Mouse (Mus musculus) midbrain, embryonic 14.5 days (tissue): Measurements from ENCODE around the gene Haao. TPM values are rescaled to one million over a fixed set of nuclear protein-coding genes. Genes with fewer than 3 reads are reported as not detected.
A peak's percentile ranks its signal among the peaks of the same experiment; 100 is the strongest.

Source experiments
- ATAC-seq: fragments of 200-750 bp; cut with Nextera tagmentation; 2 replicates; pipeline ENCODE4 v1.8.0; 2017; ENCODE audit warnings: moderate number of reproducible peaks, moderate library complexity; ENCODE audit not compliant: low FRiP score, low TSS enrichment
- DNase-seq: peaks from one replicate; pipeline ENCODE4 v3.0.0-alpha.2; 2015
- H3K27ac ChIP-seq: fragments of 300-500 bp; sonication (generic); replicated peaks from 2 replicates; pipeline ENCODE4 v1.5.1; 2014; ENCODE audit warnings: mild to moderate bottlenecking, low read depth, low read length, moderate library complexity
- H3K27me3 ChIP-seq: fragments of 300-500 bp; sonication (generic); 2 replicates; pipeline ENCODE4 v1.6.1; 2014; ENCODE audit warnings: low read length, control low read depth, mixed read lengths; ENCODE audit not compliant: control insufficient read depth, insufficient read depth
- H3K36me3 ChIP-seq: fragments of 300-500 bp; sonication (generic); 2 replicates; pipeline ENCODE4 v1.6.1; 2014; ENCODE audit warnings: low read length, control low read depth; ENCODE audit not compliant: control insufficient read depth, insufficient read depth
- H3K4me1 ChIP-seq: fragments of 300-500 bp; sonication (generic); 2 replicates; pipeline ENCODE4 v1.6.1; 2014; ENCODE audit warnings: mild to moderate bottlenecking, antibody characterized with exemption, low read length, control low read depth; ENCODE audit not compliant: control insufficient read depth, insufficient read depth
- H3K4me2 ChIP-seq: fragments of 300-500 bp; sonication (generic); 2 replicates; pipeline ENCODE4 v1.6.1; 2014; ENCODE audit warnings: mild to moderate bottlenecking, low read length, moderate library complexity
- H3K4me3 ChIP-seq: fragments of 300-500 bp; sonication (generic); replicated peaks from 2 replicates; pipeline ENCODE4 v1.5.1; 2014; ENCODE audit warnings: low read depth, low read length
- H3K9ac ChIP-seq: fragments of 300-500 bp; sonication (generic); replicated peaks from 2 replicates; pipeline ENCODE4 v1.6.1; 2014; ENCODE audit warnings: mild to moderate bottlenecking, low read length, moderate library complexity
- H3K9me3 ChIP-seq: fragments of 300-500 bp; sonication (generic); 2 replicates; pipeline ENCODE4 v1.6.1; 2016; ENCODE audit warnings: low read length, control low read depth, mixed read lengths; ENCODE audit not compliant: control insufficient read depth
- WGBS: fragments of 180-500 bp; shearing (Covaris S2); extraction: QIAGEN DNeasy Blood & Tissue Kit; methylation state at CpG from one replicate; pipeline ENCODE4 v1.1.7; 2014; 5-methylcytosine and 5-hydroxymethylcytosine counted together
- polyA plus RNA-seq: library from polyadenylated mRNA; unstranded; fragments of >200 nt; fragmentation: Nextera tagmentation; extraction: Ambion mirVana; gene quantifications from 2 replicates; pipeline ENCODE4 v1.2.1, GENCODE M21; 2014

The Haao gene
- polyA plus RNA-seq, 1 experiment from 2014 or later: 0.20 TPM

DNA sequence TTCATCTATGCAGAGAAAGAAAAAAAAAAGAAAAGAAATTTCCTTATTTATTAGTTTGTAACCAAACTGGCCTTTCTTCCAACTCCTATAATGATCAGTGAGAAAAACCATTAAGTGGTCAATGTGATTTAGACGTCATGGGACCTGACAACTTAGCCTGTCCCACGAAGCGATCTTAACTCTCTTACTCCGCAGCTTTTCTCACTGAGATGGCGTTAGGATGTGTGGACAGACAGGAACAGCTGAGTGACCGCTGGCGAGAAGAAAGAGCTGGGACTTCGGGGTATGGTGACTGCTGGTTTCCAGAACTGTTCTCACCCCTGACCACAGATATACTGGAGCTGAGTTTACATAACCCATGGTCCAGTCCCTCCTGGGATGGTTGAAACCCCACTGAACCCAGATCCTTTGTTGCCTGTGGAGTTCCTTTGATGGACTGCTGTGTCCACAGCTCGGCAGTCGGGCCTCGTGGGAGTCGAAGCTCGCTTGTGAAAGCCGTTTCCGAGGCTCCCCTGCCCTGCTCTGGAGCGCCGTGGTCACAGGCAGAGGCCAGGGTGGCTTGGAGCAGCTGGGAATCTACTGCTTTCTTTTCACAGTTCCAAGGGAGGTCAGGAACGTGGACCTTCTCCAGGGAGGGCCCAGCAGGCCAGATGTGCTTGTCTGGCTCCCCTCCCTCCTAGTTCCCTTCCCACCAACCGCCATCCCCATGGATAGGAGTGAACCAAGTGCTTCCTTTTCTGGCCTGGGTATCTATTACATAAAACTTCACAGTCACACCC, 25.8 kb upstream of the Haao start:
- no peaks in the 10 kb centered on the region for H3K36me3 ChIP-seq
- no peak overlapping the region for H3K9ac ChIP-seq
- no peak for DNase-seq
- no peaks in the 10 kb centered on the region for H3K4me1 ChIP-seq
- 61% methylated on average over 19 of the region's 19 CpGs for WGBS
- no peak overlapping the region for H3K4me3 ChIP-seq
- no peaks in the 10 kb centered on the region for H3K9me3 ChIP-seq
- H3K27ac ChIP-seq: no peak overlapping the region
- H3K27me3 ChIP-seq: no peaks in the 10 kb centered on the region
- peak overlapping the region; percentile 38 for H3K4me2 ChIP-seq
- ATAC-seq: no peak

DNA sequence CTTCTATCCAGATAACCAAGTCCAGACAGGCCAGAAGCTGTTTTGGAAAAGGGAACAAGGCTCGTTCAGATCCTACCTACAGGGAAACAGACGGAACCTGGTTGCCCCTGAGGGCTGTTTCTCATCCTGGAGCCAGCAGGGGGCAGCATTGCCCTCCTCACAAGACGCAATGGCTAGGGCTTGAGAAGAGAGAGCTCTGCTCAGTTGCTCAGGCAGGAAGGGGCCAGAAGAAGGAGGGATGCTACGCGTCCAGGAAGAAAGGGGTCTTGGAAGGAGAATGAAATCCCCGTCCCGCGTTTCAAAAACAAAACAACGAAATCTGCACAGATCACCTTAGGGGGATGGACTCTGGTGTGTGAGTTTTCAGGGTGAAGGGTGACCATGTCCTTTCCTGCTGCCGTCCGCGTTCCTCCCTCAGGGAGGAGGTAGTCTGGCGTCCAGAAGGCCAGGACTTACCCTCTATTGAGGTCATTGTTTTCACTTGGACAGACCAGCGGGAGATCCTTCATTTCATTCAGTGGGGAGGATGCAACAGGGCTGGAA, 25.1 kb upstream of the Haao start:
- Histone ChIP-seq H3K9me3 (no peaks in the 10 kb centered on the region), H3K4me1 (no peaks in the 10 kb centered on the region), H3K4me3 (no peak overlapping the region), H3K36me3 (no peaks in the 10 kb centered on the region), H3K27ac (no peak overlapping the region), H3K9ac (no peak overlapping the region; the same call in 1 of the 2 replicates), H3K27me3 (no peaks in the 10 kb centered on the region), H3K4me2 (peak overlapping the region; percentile 38)
- 18% methylated on average over 14 of the region's 14 CpGs for WGBS
- DNase-seq: peak; percentile 93
- ATAC-seq: peak; percentile 61

DNA sequence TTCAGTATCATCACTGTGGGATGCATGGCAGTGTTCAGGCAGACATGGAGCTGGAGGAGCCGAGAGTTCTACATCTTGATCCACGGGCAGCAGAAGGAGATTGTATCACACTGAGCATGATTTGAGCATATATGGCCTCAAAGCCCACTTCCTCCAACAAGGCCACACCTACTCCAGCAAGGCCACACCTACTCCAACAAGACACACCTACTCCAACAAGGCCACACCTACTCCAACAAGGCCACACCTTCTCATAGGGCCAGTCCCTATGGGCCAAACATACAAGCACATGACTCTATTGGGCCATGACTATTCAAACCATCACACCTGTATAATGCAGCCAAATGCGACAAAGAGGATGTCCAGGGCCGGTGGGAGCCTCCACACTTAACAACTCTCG, 23.6 kb upstream of the Haao start:
- no peak for DNase-seq
- H3K9ac ChIP-seq: no peak overlapping the region
- H3K27ac ChIP-seq: no peak overlapping the region
- no peak for ATAC-seq
- WGBS: 91% methylated on average over 5 of the region's 5 CpGs
- no peak overlapping the region for H3K4me2 ChIP-seq
- H3K4me1 ChIP-seq: no peaks in the 10 kb centered on the region
- H3K9me3 ChIP-seq: no peaks in the 10 kb centered on the region
- H3K4me3 ChIP-seq: no peak overlapping the region
- H3K36me3 ChIP-seq: no peaks in the 10 kb centered on the region
- no peaks in the 10 kb centered on the region for H3K27me3 ChIP-seq

DNA sequence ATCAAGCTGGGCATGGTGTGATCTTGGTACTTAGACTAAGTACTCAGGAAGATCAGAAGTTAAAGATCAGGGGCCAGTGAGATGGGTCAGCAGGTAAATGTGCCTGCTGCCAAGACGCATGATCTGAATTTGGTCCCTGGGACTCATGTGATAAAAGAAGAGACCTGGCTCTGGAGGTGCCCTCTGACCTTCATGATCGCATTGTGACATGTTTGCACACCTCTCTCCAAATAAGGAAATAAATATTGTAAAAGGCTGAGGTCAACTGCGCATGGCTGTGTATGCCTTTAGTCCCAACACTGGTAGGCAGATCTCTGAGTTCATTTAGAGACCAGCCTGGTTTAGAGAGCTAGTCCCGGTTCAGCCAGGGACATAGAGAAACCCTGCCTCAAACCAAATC, 22.6 kb upstream of the Haao start:
- Histone ChIP-seq H3K4me2 (no peak overlapping the region), H3K9ac (no peak overlapping the region), H3K27ac (no peak overlapping the region), H3K4me1 (no peaks in the 10 kb centered on the region), H3K36me3 (no peaks in the 10 kb centered on the region), H3K9me3 (no peaks in the 10 kb centered on the region), H3K27me3 (no peaks in the 10 kb centered on the region), H3K4me3 (no peak overlapping the region)
- DNase-seq (no peak), ATAC-seq (no peak)
- WGBS: 93% methylated on average over 4 of the region's 4 CpGs

DNA sequence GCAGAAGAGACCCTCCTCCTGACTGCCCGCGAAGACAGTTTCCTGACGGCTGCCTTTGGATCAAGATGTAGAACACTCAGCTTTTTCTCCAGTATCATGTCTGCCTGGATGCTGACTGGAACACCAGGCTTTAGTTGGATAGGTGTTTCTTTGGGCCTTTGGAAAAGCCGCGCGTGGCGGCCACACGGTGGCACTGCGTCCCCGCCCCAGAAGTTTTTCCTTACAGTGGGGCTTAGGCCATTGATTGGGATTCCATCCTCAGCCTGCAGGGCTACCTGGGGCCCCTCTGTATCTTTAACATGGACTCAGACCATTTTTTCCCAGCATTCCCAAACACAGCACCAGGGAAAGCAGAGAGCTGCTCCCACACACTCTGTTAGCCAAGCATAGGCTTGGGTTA, 18.8 kb upstream of the Haao start:
- 14% methylated on average over 10 of the region's 10 CpGs for WGBS
- no peaks in the 10 kb centered on the region for H3K36me3 ChIP-seq
- ATAC-seq: no peak

DNA sequence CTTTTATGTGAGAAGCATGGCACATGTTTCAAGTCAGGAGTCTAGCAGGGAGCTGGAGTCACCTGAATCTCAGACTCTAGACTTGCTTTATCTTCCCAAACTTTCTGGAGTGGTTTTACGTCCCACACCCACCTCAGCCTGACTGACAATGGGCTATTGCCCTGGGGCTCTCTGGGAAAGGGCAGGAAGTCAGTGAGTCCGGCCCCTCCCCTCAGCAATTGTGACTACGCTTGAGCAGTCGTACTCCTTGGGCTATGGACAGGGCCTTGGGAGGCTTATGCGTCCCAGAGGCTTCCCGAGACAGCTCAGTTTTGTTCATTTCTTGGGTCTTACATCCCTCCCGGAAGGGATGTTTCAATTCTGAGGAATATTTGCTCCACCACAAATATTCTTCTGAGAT, 17.6 kb upstream of the Haao start:
- Histone ChIP-seq H3K4me2 (no peak overlapping the region), H3K27ac (no peak overlapping the region), H3K4me3 (no peak overlapping the region), H3K4me1 (no peaks in the 10 kb centered on the region), H3K27me3 (no peaks in the 10 kb centered on the region), H3K9ac (no peak overlapping the region), H3K9me3 (no peaks in the 10 kb centered on the region), H3K36me3 (no peaks in the 10 kb centered on the region)
- DNase-seq (no peak), ATAC-seq (no peak)
- 62% methylated on average over 7 of the region's 7 CpGs for WGBS

More for the DNA sequence above, 18.8 kb upstream of the Haao start:
- Histone ChIP-seq H3K4me2 (no peak overlapping the region), H3K9me3 (no peaks in the 10 kb centered on the region), H3K27ac (no peak overlapping the region), H3K9ac (no peak overlapping the region), H3K27me3 (no peaks in the 10 kb centered on the region), H3K4me3 (no peak overlapping the region), H3K4me1 (no peaks in the 10 kb centered on the region)
- DNase-seq: peak; percentile 81

DNA sequence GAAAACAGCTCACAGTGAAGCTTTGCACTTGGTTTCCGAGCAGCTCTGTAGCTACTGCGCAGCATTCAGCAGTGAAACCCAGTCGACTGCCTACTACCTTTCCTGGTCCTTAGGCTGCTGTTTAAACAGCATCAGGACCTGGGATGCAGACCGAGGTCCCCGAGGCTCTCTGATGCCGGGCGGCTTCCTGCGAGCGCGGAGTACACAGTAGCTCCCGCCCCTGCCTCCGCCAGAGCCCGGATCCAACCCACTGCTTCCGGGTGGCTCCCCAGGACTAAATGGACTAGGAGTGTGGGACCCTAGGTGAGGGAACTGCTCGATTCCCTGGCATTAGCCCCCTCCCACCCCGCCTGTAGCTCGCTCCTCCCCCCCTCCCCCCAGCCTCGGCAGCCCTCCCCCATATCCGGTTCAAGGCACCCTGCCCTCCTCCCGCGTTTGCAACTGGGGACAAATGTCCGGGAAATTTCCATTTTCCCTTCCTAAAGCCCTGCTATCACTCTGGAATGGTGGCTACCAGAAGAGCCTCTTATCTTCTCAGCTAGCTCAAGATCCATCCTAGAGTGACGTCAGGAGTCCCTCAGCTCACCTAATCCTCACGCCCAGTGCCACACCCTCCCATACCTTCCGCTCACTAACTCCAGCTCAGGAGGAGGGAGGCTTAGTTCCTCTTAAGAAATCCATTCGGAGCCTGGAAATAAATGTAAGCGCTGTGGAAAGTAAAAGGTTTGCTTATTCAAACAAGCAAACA, 14.5 kb upstream of the Haao start:
- no peaks in the 10 kb centered on the region for H3K4me1 ChIP-seq
- no peaks in the 10 kb centered on the region for H3K9me3 ChIP-seq
- peak overlapping the region; percentile 59 for H3K4me2 ChIP-seq
- ATAC-seq (peak; percentile 74), DNase-seq (peak; percentile 74)
- H3K4me3 ChIP-seq: peak overlapping the region; percentile 67
- H3K36me3 ChIP-seq: no peaks in the 10 kb centered on the region
- H3K27ac ChIP-seq: peak overlapping the region; percentile 88
- H3K27me3 ChIP-seq: no peaks in the 10 kb centered on the region
- peak overlapping the region; percentile 71 for H3K9ac ChIP-seq
- WGBS: under 1% methylated on average over 25 of the region's 27 CpGs

DNA sequence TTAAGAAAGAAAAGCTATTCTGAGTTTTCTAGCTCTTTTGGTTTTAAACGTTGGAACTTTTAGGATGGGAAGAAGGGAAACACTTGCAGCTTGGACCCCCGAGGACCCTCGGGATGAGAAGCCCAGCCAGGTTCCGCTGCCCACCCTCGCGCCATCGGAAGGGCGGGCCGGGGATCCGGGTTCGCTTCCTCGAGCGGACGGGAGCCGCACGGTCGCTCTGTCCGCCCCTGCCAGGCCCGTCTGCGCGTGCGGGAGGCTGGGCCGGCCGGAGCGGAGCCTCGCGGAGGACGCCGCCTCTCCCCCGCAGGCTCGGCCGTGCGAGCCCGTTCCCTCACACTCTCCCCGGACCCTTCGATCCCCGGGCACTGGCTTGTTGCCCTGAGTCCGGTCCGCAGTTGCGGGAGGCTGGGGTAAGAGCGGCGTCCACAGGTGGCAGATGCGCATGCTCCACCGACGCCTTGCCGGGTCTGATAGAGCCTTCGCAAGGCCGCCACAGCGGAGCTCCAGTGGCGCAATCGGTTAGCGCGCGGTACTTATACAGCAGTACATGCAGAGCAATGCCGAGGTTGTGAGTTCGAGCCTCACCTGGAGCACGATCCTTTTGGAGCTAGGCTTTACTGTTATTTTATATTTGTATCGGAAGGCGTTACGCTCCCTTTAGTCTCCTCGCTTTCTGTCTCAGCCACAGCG, 13.8 kb upstream of the Haao start:
- H3K9me3 ChIP-seq: no peaks in the 10 kb centered on the region
- no peaks in the 10 kb centered on the region for H3K4me1 ChIP-seq
- no peaks in the 10 kb centered on the region for H3K27me3 ChIP-seq
- peak overlapping the region; percentile 71 for H3K9ac ChIP-seq
- peak overlapping the region; percentile 88 for H3K27ac ChIP-seq
- ATAC-seq: peak; percentile 95
- peak overlapping the region; percentile 67 for H3K4me3 ChIP-seq
- peak overlapping the region; percentile 59 for H3K4me2 ChIP-seq
- no peaks in the 10 kb centered on the region for H3K36me3 ChIP-seq
- under 1% methylated on average over 61 of the region's 62 CpGs for WGBS
- peak; percentile 97 for DNase-seq
